Comparison of ENCODE assay signal across 18 mouse cellular contexts in the genomic region with DNA sequence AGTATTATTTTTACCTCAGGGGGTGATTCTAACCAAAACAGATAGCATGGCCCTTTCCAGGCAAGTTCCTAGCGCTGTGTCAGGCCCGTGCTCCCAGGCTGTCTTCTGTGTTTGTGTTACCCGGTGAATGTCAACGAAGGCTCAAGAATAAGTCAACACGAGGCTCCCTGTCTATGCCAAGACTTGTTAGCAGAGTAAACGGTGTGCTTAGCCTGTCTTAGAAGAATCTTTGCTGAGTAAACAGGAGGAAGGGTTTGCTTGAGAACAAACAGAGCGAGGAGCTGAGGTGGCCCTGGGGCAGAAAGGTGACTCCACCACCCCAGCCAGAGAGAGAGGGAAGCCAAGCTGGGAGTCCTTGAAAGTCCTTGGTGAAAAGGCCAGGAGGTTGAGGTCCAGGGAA. TPM values are rescaled to one million over a fixed set of nuclear protein-coding genes. Genes with fewer than 3 reads are reported as not detected.
DNase-seq lines count a peak whose midpoint lies in the region; ATAC-seq and TF ChIP-seq lines count a peak whose summit lies in the region.
"Had no signal": no experiment of that assay in that cellular context is flagged by ENCODE, and none has a peak within 500 bp of the region (broad histone marks: within the 10 kb centered on the region; RNA-seq: fewer than 3 reads in every experiment).

No protein-coding gene starts in this region.

- no peak overlapping the region for H3K27ac ChIP-seq in heart, embryonic 13.5 days (replicated peaks)
- H3K27ac ChIP-seq in embryonic facial prominence, embryonic 10.5 days (replicated peaks), result 0 out of 2 replicates have a peak overlapping the region, but pooled peaks have one; percentile 25
- H3K27ac ChIP-seq in embryonic facial prominence, embryonic 15.5 days (replicated peaks), result 0 out of 2 replicates have a peak overlapping the region, but pooled peaks have one; percentile 3
- no peak overlapping the region for H3K27ac ChIP-seq in layer of hippocampus, adult 2 months
- H3K27ac ChIP-seq: forebrain, embryonic 13.5 days; kidney, embryonic 15.5 days; left cerebral cortex, adult 2 months had no signal

- peaks cover 50% of the 10 kb centered on the region for H3K27me3 ChIP-seq in heart, embryonic 13.5 days (replicated peaks)
- H3K27me3 ChIP-seq in embryonic facial prominence, embryonic 10.5 days (replicated peaks; ENCODE audit: low read depth, poor library complexity, severe bottlenecking), result peaks cover 24% of the 10 kb centered on the region
- peaks cover 11% of the 10 kb centered on the region for H3K27me3 ChIP-seq in embryonic facial prominence, embryonic 15.5 days

- H3K36me3 ChIP-seq in heart, embryonic 13.5 days, result no peaks in the 10 kb centered on the region
- H3K36me3 ChIP-seq in embryonic facial prominence, embryonic 10.5 days (replicated peaks), result peaks cover 2% of the 10 kb centered on the region; the same call in 1 of the 2 replicates
- no peaks in the 10 kb centered on the region for H3K36me3 ChIP-seq in embryonic facial prominence, embryonic 15.5 days
- H3K36me3 ChIP-seq: kidney, embryonic 15.5 days had no signal

- H3K4me1 ChIP-seq in heart, embryonic 13.5 days, result peaks cover 6% of the 10 kb centered on the region; the same call in 1 of the 2 replicates
- H3K4me1 ChIP-seq in embryonic facial prominence, embryonic 10.5 days, result peaks cover 51% of the 10 kb centered on the region
- H3K4me1 ChIP-seq in embryonic facial prominence, embryonic 15.5 days, result peaks cover 12% of the 10 kb centered on the region

- no peak overlapping the region for H3K4me2 ChIP-seq in heart, embryonic 13.5 days
- H3K4me2 ChIP-seq in embryonic facial prominence, embryonic 15.5 days (replicated peaks), result no peak overlapping the region
- H3K4me2 ChIP-seq: forebrain, embryonic 13.5 days; kidney, embryonic 15.5 days; limb, embryonic 12.5 days had no signal

- H3K9me3 ChIP-seq in heart, embryonic 13.5 days, result no peaks in the 10 kb centered on the region
- H3K9me3 ChIP-seq in embryonic facial prominence, embryonic 10.5 days, result no peaks in the 10 kb centered on the region
- no peaks in the 10 kb centered on the region for H3K9me3 ChIP-seq in embryonic facial prominence, embryonic 15.5 days (replicated peaks)
- H3K9me3 ChIP-seq: forebrain, embryonic 13.5 days; kidney, embryonic 15.5 days; limb, embryonic 12.5 days had no signal

- DNase-seq in heart, adult 11 months, result no peak
- no peak for DNase-seq in embryonic facial prominence, embryonic 10.5 days (ENCODE audit: low spot score)
- peak; percentile 57 for DNase-seq in lung, postnatal 25 days (ENCODE audit: low spot score)
- DNase-seq in layer of hippocampus, adult 2 months (ENCODE audit: low spot score in 2 of 2), result no peak
- no peak for DNase-seq in adrenal gland, adult 8-10 months
- no peak for DNase-seq in layer of hippocampus, adult 9-11 months
- DNase-seq: adrenal gland, postnatal 25 days; cerebellum, adult 18-20 months; cerebellum, postnatal 36 days; gastrocnemius, postnatal 25 days; right cerebral cortex, postnatal 25 days; thymus, postnatal 4 days had no signal

- TF ChIP-seq CTCF in layer of hippocampus, adult 2 months (conservative IDR thresholded peaks at IDR 0.05), result no peak

- no peak overlapping the region for H3K4me3 ChIP-seq in heart, embryonic 13.5 days
- H3K4me3 ChIP-seq in embryonic facial prominence, embryonic 10.5 days, result no peak overlapping the region
- no peak overlapping the region for H3K4me3 ChIP-seq in embryonic facial prominence, embryonic 15.5 days (replicated peaks)
- no peak overlapping the region for H3K4me3 ChIP-seq in layer of hippocampus, adult 2 months
- H3K4me3 ChIP-seq: forebrain, embryonic 13.5 days; kidney, embryonic 15.5 days; left cerebral cortex, adult 2 months; limb, embryonic 12.5 days had no signal

- WGBS in heart, embryonic 13.5 days, result 23% methylated on average over 7 of the region's 7 CpGs
- WGBS in embryonic facial prominence, embryonic 10.5 days, result 42% methylated on average over 7 of the region's 7 CpGs
- WGBS in embryonic facial prominence, embryonic 15.5 days, result 34% methylated on average over 7 of the region's 7 CpGs

- no peak for ATAC-seq in heart, embryonic 13.5 days (ENCODE audit: extremely low read depth, insufficient number of reproducible peaks, low FRiP score, low TSS enrichment)
- ATAC-seq in embryonic facial prominence, embryonic 15.5 days (ENCODE audit: insufficient number of reproducible peaks, low FRiP score, low TSS enrichment, low read depth), result no peak
- ATAC-seq: forebrain, embryonic 13.5 days had no signal

- H3K9ac ChIP-seq in heart, embryonic 13.5 days, result 0 out of 2 replicates have a peak overlapping the region, but pooled peaks have one; percentile 24
- no peak overlapping the region for H3K9ac ChIP-seq in embryonic facial prominence, embryonic 15.5 days
- H3K9ac ChIP-seq: forebrain, embryonic 13.5 days; kidney, embryonic 15.5 days; limb, embryonic 12.5 days had no signal

RNA-seq across cellular contexts. Expression of a gene that starts 10.1 kb away (rescaled TPM):
- 913 and 1,036 TPM in 2 replicates for polyA plus RNA-seq in heart, embryonic 13.5 days (2015; fragmentation: Nextera tagmentation; extraction: Ambion mirVana)
- polyA plus RNA-seq in embryonic facial prominence, embryonic 10.5 days (2016; fragmentation: Nextera tagmentation; extraction: Ambion mirVana), result 1,152 and 1,189 TPM in 2 replicates
- 1,591 and 1,650 TPM in 2 replicates for polyA plus RNA-seq in embryonic facial prominence, embryonic 15.5 days (2015; fragmentation: Nextera tagmentation; extraction: Ambion mirVana)
- total RNA-seq in layer of hippocampus, adult 2 months (2021), result 1,000 to 10,000 TPM; 1,620 to 1,656 TPM
- total RNA-seq in adrenal gland, adult 8-10 months (2022), result 1,000 to 10,000 TPM; 2,047 to 2,140 (median 2,121) TPM

RNA-seq across cellular contexts. Expression of a gene that starts 42.4 kb away (rescaled TPM):
- polyA plus RNA-seq in heart, embryonic 13.5 days (2015; fragmentation: Nextera tagmentation; extraction: Ambion mirVana), result 79.3 and 81.2 TPM in 2 replicates
- polyA plus RNA-seq in embryonic facial prominence, embryonic 10.5 days (2016; fragmentation: Nextera tagmentation; extraction: Ambion mirVana), result 112 and 118 TPM in 2 replicates
- polyA plus RNA-seq in embryonic facial prominence, embryonic 15.5 days (2015; fragmentation: Nextera tagmentation; extraction: Ambion mirVana), result 82.9 and 92.3 TPM in 2 replicates
- 1 to 10 TPM; 1.5 to 3.9 TPM for total RNA-seq in layer of hippocampus, adult 2 months (2021)
- 1 to 10 TPM; 2.3 to 3.8 (median 3.7) TPM for total RNA-seq in adrenal gland, adult 8-10 months (2022)

Comparison
In these comparisons a context has a peak if more than half of its experiments do, and no peak if none do; other contexts are left out.
1. H3K27ac ChIP-seq: peak in embryonic facial prominence, embryonic 10.5 days (single experiment) and embryonic facial prominence, embryonic 15.5 days (single experiment); none in heart, embryonic 13.5 days (single experiment) and layer of hippocampus, adult 2 months (single experiment).